Mouse (Mus musculus) frontal cortex, adult 2 months (tissue): Measurements from ENCODE around the gene Rpl18. TPM values are rescaled to one million over a fixed set of nuclear protein-coding genes. Genes with fewer than 3 reads are reported as not detected.
A peak's percentile ranks its signal among the peaks of the same experiment; 100 is the strongest.

Source experiments
- DNase-seq, 2 experiments: peaks; one replicate each; pipeline ENCODE4 v3.0.0; 2022; ENCODE audit warnings: low spot score in 1 of 2; ENCODE audit errors: extremely low spot score in 1 of 2
- polyA plus RNA-seq: library from polyadenylated mRNA; depleted of rRNA; stranded (reverse); fragments of >200 nt; gene quantifications from 2 replicates; pipeline ENCODE4 v1.2.3, GENCODE M21; 2012; rRNA removed

Gene Rpl18
- 280 and 304 TPM in 2 replicates for polyA plus RNA-seq

DNA sequence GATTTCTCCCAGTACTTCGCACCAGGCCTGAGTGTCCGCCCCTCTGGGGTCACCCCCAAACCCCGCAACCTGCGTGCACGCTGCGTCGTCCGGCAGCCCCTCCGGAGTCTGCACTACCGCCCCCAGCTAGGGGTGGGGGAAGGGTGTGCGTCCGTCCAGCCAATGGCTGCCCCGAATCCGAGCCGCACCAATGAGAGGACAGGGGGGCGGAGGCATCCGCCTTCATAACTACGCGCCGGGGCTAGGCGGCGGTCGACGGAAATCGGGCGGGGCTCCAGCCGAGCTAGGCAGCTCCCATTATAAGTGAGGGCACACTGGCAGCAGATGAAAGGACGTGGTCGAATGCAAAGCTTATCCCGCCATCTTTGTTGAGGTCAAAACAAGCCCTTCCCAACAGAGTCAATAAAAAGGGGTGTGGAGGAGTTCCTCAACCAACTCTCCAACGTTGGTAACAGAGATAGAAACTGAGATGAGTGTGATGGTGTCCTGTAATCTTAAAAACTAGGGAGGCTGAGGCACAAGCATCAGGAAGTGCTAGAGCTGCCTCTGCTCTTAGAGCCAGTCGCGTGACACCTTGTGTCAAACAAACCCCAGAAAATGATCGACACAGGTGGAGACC is at the start of gene Rpl18:
TSS of gene Rpl18 (plus strand) at position 368 of the 619 bp plus-strand sequence.
- DNase-seq = peak; percentile 97 to 99

DNA sequence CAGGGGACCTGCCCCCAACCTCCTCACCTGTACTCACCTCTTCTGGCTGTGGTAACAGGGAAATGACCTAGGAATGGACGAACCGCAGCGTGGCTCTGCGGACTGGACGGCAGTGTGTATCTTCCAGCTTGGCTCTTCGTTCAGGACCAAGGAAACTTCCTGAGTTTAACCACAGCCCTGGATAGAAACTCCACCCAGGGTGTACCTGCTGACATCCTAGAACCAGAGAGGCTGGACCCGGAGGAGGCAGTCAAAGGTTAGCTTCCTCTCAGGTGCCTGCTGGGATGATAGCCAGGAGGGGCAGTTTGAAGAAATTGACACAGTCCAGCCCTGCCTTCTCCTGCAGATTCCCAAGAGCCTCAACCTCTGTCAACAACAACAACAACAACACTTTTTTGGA is 49.1 kb upstream of the Rpl18 start, which contains the start of gene Fut2:
TSS of gene Fut2 (minus strand) at position 234 of the 400 bp plus-strand sequence.
- DNase-seq = no peak

DNA sequence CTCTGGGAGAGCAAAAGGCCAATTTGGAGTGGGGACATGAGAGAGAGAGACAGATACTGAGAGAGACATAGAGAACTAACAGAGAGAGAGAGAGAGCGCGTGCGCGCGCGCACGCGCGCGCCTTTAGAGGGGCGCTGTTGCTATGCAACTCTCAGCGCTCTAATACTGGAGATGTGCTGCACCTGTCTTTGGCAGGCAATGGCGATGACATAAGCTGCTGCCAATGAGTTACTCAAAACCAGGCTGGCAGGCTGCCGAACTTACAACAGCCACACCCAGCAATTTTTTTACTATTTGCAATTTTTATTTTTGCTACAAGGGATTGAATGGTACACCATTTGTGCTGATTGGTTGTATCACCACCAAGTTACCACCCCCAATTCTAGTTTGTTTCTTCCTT is 47.5 kb upstream of the Rpl18 start:
- no peak for DNase-seq

DNA sequence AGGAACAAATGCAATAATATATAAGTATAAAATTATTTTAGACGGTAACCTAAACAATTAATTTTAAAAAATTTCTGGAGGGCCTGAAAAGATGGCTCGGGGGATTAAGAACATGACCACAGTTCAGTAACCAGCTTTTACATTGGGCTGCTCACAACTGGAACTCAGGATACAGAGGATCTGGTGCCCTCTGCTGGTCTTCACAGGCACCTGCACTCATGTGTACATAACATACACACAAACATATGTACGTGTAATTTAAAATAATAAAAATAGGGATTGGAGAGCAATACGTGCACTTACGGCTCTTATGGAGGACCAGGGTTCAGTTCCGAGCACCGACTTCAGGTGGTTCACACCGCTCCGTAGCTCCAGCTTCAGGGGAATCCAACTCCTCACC is 46.3 kb upstream of the Rpl18 start:
- DNase-seq = no peak

DNA sequence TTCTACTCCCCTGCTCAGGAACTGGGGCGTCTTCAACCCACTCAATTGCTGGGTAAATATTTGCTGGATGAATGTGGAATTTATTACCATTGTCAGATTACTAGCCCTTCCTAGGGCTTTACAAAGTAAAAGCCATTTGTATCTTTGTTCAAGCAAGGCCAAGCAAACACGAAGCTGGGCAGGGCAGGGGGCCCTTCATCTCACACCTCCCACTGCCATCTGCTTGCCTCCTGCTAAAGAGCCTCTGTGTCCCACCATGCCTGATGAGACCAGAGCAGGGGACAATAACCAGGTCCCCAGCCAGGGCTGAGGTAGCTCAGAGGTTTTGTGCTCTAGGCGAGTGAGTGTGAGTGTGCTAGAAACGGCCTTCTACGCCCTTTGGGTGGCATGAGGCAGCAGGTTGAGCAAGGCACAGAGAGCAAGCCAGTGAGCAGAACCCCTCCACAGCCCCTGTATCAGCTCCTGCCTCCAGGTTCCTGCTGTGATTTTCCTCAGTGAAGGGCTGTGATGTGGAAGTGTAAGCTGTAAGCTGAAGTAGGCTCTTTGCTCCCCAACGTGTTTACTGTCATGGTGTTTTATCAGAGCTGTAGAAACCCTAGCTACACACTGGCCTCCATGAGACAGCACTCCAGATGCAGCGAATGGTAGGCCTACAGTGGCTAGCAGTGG is 37.5 kb upstream of the Rpl18 start:
- DNase-seq = no peak

DNA sequence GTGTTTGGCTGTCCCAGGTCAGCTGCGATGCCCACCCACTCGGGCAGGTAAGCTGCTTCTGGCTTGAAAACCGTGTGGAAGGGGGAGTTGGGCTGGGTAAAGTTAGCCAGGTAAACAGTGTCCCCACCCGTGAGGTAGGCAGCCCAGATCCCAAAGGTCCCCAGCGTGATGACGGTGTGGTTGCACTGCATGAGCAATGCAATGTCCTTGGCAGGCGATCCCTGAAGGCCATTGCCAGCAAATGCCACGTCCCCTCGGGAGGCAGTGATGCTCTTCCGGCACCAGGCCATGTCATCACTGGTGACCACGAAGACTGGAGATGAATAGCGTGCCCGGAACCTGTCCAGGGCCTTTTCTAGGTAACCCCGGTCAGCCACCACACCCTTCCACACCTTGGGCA is 36.7 kb upstream of the Rpl18 start:
- no peak for DNase-seq

DNA sequence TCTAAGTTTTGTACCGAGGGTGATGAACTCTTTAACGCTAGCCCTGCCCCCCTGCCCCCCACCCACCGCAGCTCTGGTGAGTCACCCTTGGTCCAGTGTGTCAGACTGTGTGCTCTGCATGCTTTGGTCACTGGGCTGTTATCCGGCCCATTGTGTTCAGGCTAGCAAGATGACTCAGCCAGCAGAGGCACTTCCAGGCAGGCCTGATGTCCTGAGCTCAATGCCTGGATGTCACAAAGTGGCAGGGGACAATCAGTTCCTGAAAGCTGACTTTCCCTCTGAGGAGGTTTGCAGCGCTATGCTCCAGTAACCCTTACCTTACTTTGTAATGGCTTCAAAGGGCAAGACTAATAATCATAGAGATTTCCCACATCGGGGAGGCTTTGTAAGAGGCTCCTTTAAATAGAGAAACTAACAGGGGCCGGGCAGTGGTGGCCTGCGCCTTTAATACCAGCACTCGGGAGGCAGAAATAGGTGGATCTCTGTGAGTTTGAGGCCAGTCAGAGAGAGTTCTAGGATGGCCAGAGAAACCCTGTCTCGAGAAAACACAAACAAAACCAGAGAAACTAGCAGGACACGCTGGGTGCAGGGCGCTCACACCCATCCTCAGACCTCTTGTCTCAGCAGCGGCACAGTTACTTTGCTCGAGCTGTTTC is 35.2 kb upstream of the Rpl18 start:
- no peak for DNase-seq

DNA sequence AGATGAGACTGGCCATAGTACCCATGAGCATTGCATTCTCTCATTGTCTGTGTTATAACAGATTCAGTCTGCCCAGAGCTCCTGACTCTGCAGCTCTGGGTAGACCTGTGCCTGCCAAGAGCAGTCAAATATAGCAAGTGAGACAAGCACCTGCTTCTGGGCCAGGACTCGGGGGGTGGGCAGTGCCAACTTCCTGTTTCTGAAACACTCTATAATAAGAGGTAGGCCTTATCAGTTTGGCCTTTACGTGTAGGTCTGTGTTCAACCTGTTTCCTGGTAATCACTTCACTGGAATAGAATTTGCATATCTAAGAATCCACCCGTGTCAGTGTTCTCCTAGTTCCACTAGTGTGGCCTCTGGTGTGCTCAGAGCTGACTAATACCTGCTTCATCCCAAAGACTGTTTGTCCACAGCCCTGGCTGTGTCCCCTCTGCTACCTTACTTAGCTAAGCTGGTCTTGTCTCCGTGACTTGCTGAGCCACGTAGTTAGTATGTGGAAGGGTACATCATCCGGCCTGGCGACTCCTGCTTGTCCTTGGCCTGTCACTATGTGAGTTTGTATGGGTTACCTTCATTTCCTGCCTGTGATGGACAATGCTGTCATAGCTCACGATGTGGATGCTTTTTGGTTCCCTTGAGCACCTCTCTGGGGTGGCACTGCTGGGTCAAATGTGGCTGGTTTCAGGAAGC is 34.1 kb upstream of the Rpl18 start:
- DNase-seq = no peak

DNA sequence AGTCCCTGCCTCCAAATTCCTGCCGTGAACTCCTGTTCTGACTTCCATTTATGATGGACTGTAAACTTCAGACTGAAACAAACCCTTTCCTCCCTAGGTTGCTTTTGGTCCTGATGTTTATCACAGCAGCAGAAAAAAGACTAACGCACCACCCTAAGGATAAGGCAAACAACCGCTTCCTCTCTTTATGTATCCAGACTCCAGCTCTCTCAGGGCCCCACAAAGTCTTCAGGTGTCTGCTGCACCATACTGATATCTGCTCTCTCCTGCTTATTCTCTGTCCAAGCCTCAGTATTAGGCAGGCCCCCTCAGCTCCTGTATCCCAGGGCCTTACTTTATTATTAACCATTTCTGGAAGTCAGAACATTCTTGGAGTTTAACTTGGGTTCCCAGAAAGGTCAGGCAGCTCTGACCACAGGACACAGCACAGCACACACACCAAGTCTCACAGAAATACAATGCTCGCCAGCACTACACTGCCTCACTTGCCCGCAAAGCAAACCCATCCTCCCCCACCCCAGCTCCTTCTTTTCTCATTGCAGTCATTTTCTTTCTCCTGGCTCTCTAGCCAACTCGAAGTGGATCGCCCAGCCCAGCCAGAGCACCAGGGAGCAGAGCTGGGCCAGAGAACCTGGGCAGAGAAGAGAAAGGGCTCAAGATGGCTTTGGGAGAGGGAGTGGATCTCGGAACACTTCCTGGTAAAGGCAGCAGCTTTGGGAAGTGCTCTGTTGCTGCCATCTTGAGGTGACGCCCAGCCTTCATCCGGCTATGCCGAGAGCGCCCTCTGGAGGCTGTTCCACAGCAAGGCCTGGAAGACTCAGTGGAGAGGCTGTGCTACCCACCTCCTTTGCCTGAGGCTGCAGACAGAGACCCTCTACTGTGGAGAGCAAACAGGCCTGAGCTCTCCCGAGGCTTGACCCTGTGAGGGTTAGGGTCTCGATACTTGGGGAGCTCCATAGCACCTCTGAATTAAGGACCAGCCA is 32.8 kb upstream of the Rpl18 start:
- DNase-seq = peak in 1 of 2 experiments; percentile 93

DNA sequence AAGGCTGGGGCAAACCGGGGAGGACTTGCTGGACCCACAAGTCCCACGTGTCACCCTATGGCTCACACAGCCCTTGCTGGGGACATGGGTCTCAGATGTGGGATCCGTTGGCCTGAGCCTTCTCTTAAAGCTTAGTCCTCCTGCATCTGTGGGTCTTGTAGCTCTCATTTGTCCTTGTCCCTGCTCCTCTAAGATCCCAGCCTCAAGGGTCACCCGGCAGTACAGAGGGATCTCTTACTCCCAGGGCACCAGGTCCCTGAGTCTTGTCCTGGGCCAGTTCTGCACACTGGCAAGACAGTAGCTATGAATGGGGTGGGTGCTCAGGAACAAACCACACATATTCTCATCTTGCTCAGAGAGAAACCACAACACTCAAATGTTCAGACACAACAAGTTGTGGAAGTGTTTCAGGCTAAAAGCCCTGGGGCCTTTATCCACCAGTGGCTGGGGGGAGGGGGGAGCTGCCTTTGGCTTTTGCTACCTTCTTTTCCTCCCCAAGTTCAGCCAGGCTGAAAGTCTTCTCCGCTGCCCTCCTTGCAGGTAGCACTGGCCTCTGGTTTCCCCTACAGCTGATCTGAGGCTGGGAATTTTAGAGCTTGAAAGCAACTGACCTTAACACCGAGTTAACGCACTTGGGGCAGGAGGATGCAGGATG is 31.7 kb upstream of the Rpl18 start, which contains the start of gene Ntn5:
TSS of gene Ntn5 (plus strand) at position 627 of the 655 bp plus-strand sequence.
- DNase-seq = no peak

DNA sequence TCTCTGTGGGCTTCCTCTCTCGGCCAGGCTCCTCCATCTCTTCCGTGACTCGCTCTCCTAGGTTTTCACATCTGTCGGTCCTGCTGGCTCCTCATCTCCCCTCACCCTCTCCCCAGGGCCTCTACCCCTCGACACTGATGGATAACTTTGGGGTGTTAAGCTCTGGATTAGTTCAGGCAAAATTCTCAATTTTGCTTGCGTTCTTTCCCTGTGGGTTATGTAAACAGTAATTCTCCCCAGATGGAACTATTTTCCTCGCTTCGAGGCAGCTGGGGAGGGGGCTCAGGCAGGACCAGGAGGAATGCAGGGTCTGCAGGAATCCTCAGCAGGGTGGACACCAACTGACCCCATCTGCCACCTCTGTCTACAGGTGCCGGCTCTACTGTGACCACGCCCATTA is 29.4 kb upstream of the Rpl18 start:
- DNase-seq = no peak

DNA sequence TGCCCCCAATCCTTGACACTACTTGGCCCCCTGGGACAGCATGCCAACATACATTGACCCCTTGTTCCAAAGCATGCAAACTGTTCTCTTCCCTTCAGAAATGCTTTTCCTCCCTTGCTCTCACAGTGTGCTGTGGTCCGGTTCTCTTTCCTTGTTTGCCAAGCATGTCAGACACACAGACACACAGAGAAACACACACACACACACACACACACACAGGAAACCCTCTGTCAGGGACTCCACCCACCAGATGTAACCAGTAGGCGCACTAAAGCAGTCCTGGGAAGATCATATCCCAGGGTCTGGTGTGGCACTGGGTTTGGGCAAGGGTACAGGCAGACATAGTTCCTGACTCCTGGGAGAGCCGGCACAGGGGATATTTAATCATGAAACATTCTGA is 28.4 kb upstream of the Rpl18 start:
- DNase-seq = no peak

DNA sequence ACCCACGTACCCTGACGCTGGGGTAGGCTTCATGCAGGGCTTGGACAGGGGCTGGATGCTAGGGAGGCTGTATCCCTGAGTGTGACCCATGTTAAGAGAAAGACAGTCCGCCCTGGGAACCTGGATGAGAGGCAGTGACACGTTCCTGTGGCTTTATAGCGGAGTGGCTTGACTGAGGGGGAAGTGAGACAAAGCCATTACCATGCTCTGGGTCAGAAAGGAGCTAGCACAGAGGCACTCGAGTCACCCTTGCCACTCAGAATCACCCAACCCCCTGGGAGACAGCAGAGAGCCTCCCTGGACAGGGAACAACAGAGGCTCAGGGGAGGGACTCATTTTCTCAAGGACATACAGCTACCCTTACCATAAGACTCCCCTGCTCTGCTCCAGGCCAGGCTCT is 26.2 kb upstream of the Rpl18 start:
- DNase-seq = no peak

DNA sequence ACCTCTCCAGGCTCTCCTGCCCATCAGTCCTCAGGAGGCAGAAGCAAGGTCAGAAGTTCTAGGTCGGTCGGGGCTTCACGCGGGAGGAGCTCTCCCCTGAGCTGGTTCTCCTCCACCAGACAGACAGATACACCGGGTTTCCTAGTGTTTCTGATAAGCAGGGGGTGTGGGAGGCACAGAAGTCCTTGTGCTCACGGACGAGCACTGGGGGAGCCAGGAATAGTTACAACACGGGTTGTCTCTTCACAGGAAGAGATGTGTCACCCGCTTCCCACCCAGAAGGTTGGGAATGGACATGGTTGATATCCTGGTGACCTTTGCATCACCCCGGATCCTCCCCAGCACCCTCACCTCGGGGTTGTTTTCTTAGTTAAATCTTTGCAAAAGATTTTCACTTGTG is 25.5 kb upstream of the Rpl18 start:
- DNase-seq = no peak

DNA sequence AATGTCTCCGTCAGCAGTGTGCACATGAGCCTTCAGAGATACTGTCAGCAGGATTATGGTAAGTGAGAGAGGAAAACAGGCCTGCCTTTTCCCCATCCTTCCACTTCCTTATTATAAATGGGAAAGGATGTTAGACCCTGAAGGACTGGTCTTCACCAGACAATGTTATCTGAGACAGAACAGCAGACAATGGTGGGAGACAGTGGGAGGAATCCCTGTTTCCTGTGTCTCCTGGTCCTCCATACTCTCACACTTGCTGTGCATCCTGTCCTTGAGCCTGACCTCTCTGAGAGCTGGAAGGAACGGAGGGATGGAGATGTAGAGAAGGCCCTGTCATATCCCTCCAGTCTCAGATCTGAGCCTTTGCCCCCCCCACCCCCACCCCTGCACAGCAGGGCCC is 22.9 kb upstream of the Rpl18 start:
- DNase-seq = no peak

DNA sequence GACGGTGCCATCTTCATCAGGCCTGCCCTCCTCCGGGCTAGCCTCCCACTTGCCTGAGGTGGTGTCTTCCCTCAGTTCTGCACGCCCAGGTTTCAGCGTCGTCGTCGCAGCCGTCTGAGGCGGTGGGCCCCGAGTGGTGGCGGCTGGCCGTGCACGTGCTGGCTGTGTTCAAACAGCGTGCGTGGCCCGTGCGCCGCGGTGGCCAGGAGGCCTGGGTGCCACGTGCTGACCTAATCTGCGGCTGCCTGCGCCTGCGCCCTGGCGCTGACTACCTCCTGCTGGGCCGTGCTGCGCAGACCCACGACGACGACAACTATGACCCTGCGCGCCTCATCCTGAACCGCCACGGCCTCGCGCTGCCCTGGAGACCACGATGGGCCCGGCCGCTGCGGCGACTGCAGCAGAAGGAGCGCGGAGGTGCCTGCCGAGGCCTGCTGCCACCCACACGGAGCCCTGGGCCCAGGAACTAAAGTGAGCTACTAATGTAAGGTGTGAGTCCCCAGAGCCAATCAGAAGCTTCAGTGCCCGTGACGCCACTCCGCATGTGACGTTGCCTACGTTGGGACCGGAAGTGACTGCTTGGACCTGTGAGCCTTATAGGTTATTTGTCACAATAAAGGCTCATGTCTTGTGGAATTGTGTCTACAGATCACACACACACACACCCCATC is 21.2 kb upstream of the Rpl18 start, which contains the start of gene Sec1:
TSS of gene Sec1 (minus strand) at position 482 of the 671 bp plus-strand sequence.
- DNase-seq = no peak

DNA sequence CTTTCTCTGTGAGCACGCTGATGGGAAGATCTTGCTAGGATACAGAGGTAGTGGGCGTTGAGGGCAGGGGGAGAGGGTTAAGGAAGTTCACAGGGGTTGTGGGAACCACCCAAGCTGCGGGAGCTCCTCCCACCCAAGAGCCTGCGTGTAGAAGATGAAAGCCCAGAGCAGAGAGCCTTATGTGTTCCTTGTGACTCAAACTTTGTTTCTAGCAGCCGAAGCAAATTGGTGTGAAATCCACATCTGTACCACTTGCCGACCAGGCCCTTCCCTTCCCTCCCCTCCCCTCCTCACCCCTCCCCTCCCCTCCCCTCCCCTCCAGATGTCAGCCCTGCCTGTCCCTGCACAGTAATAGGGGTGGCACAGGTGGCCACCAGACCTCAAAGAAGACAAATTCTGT is 20.2 kb upstream of the Rpl18 start:
- DNase-seq = no peak

DNA sequence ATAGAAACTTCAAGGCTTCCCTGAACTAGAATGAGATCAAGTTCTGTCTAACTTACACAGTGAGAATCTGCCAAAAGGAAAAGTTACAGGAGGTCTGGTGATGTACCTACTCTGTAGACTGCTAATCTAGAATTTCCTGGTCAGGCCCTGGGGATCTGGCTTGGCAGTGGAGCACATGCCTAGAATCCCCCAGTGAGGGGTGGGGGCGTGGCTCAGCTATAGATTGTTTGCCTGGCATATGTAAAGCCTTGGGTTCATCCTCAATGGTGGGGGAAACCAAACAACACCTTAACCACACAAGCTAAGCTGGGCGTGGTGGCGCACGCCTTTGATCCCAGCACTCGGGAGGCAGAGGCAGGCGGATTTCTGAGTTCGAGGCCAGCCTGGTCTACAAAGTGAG is 17.4 kb upstream of the Rpl18 start:
- peak in 1 of 2 experiments; percentile 1 for DNase-seq
